Mouse (Mus musculus): ENCODE measurements around the gene Cox8a. TPM values are rescaled to one million over a fixed set of nuclear protein-coding genes. Genes with fewer than 3 reads are reported as not detected.

Gene Cox8a
- total and polyA plus RNA-seq, 3 experiments: 374 to 934 (median 515) TPM

- no peak for ATAC-seq (ENCODE audit: extremely low read depth, insufficient number of reproducible peaks, low FRiP score, poor library complexity, severe bottlenecking)
- H3K27me3 ChIP-seq (ENCODE audit: insufficient read depth, low read length): peaks cover 58% of the 10 kb centered on the region
Measured at GRCm38 (mm10) chr19:7178841-7179452, 38.5 kb downstream of the Cox8a start.

DNA sequence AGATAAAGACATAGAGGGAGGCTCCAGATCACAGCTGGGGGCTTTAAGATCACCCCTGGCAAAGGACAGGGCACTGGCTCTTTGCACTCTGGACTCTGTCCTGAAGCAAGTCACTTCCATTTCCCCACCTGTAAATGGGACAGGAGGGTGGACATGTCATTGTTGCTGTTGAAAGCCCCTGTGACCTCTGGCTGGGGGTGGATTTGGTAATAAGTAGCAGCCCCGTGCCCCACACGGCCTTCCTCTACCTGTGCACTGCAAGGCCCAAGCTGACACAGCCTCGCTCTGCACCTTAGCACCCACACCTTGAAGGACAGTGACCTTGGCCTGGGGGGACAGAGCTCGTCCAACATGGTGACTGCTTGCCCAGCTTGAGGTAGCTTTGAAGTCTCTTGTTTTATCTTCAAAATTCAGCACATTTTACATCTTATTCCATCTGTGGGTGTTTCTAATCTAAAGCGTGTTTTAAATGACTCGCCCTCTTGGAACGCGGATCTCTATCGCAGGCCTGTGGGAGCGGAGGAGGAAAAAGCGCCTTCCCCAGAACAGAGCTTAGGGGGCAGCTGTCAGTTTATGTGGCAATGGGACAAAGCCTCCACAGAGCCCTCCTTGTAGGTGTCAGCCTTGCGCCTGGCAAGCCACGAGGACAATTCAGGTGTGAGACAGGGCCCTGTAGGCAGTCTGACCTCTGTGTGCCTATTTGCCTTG is 39.5 kb downstream of the Cox8a start:
- Histone ChIP-seq H3K4me3 (ENCODE audit: low read depth, low read length) (no peak overlapping the region), H3K36me3 (replicated peaks) (no peaks in the 10 kb centered on the region), H3K9me3 (replicated peaks) (no peaks in the 10 kb centered on the region), H3K4me1 (ENCODE audit: insufficient read depth, low read depth, low read length) (no peaks in the 10 kb centered on the region; the same call in 1 of the 2 replicates), H3K27me3 (ENCODE audit: insufficient read depth, low read length) (peaks cover 52% of the 10 kb centered on the region)
- TF ChIP-seq GATA2 (IDR thresholded peaks at IDR 0.05; ENCODE audit: borderline replicate concordance, low read depth, low read length) (no peak), CTCF (IDR thresholded peaks at IDR 0.05; ENCODE audit: low read depth, low read length) (no peak), POLR2AphosphoS5 (IDR thresholded peaks at IDR 0.05; ENCODE audit: insufficient replicate concordance, low read depth, low read length) (no peak), TAL1 (conservative IDR thresholded peaks at IDR 0.05; ENCODE audit: low read depth, low read length) (no peak), GATA1 (IDR thresholded peaks at IDR 0.05; ENCODE audit: borderline replicate concordance, low read length) (no peak)
- ATAC-seq (ENCODE audit: extremely low read depth, insufficient number of reproducible peaks, low FRiP score, poor library complexity, severe bottlenecking): no peak
- no peak for DNase-seq (ENCODE audit: low spot score)

More at GRCm38 (mm10) chr19:7178841-7179452, 38.5 kb downstream of the Cox8a start:
- TF ChIP-seq GATA2 (IDR thresholded peaks at IDR 0.05; ENCODE audit: borderline replicate concordance, low read depth, low read length): no peak
- no peak for TF ChIP-seq CTCF (IDR thresholded peaks at IDR 0.05; ENCODE audit: low read depth, low read length)
- TF ChIP-seq GATA1 (IDR thresholded peaks at IDR 0.05; ENCODE audit: borderline replicate concordance, low read length): no peak
- TF ChIP-seq TAL1 (conservative IDR thresholded peaks at IDR 0.05; ENCODE audit: low read depth, low read length): no peak
- no peak for TF ChIP-seq POLR2AphosphoS5 (IDR thresholded peaks at IDR 0.05; ENCODE audit: insufficient replicate concordance, low read depth, low read length)
- Histone ChIP-seq H3K4me1 (ENCODE audit: insufficient read depth, low read depth, low read length) (no peaks in the 10 kb centered on the region; the same call in 1 of the 2 replicates), H3K9me3 (replicated peaks) (no peaks in the 10 kb centered on the region), H3K4me3 (ENCODE audit: low read depth, low read length) (no peak overlapping the region), H3K36me3 (replicated peaks) (no peaks in the 10 kb centered on the region)
- no peak for DNase-seq (ENCODE audit: low spot score)

DNA sequence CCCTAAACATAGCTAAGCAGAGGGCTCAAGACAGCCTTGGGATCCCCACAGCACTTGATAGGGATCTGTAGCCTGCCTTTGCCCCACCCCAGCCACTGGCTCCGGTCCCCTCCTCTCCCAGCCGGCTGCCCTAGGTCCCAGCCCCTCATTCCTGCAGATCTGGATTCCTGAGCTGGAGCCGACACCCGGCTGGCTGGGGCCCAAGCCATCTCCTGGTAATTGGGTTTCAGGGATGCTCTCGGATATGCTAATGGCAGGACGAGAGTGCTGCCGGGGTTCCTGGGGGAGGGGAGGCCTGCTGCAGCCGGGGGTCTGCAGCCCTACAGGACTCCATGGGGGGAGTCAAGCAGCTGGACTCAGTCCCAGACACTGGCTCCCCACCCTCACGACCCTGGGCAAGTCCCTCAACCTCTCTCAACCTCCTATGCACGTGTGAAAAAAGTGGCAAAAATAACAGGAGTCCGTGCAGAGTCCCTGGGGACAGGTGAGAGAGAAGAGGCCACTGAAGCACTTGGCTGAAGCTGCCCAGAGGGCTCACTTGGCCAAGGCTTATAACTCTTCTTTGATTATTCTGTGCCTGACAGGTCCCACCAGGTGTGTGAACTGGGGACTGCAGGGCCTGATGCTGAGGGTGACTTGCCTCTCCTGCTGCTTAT is 41.2 kb downstream of the Cox8a start:
- peaks cover 51% of the 10 kb centered on the region for H3K27me3 ChIP-seq (ENCODE audit: insufficient read depth, low read length)
- no peaks in the 10 kb centered on the region for H3K36me3 ChIP-seq (replicated peaks)
- ATAC-seq (ENCODE audit: extremely low read depth, insufficient number of reproducible peaks, low FRiP score, poor library complexity, severe bottlenecking) (no peak), DNase-seq (ENCODE audit: low spot score) (no peak)
- H3K4me1 ChIP-seq (ENCODE audit: insufficient read depth, low read depth, low read length): peaks cover 11% of the 10 kb centered on the region
- H3K9me3 ChIP-seq (replicated peaks): no peaks in the 10 kb centered on the region
- no peak for TF ChIP-seq POLR2AphosphoS5 (IDR thresholded peaks at IDR 0.05; ENCODE audit: insufficient replicate concordance, low read depth, low read length)
- no peak for TF ChIP-seq GATA1 (IDR thresholded peaks at IDR 0.05; ENCODE audit: borderline replicate concordance, low read length)
- TF ChIP-seq GATA2 (IDR thresholded peaks at IDR 0.05; ENCODE audit: borderline replicate concordance, low read depth, low read length): no peak
- TF ChIP-seq TAL1 (conservative IDR thresholded peaks at IDR 0.05; ENCODE audit: low read depth, low read length): no peak
- no peak for TF ChIP-seq CTCF (IDR thresholded peaks at IDR 0.05; ENCODE audit: low read depth, low read length)
- no peak overlapping the region for H3K4me3 ChIP-seq (ENCODE audit: low read depth, low read length)

- TF ChIP-seq TAL1 (conservative IDR thresholded peaks at IDR 0.05; ENCODE audit: low read depth, low read length): no peak
- TF ChIP-seq CTCF (IDR thresholded peaks at IDR 0.05; ENCODE audit: low read depth, low read length): no peak
- no peak for TF ChIP-seq POLR2AphosphoS5 (IDR thresholded peaks at IDR 0.05; ENCODE audit: insufficient replicate concordance, low read depth, low read length)
- no peak for TF ChIP-seq GATA2 (IDR thresholded peaks at IDR 0.05; ENCODE audit: borderline replicate concordance, low read depth, low read length)
- TF ChIP-seq GATA1 (IDR thresholded peaks at IDR 0.05; ENCODE audit: borderline replicate concordance, low read length): no peak
- Histone ChIP-seq H3K36me3 (replicated peaks) (no peaks in the 10 kb centered on the region), H3K27me3 (ENCODE audit: insufficient read depth, low read length) (peaks cover 47% of the 10 kb centered on the region), H3K4me3 (ENCODE audit: low read depth, low read length) (no peak overlapping the region), H3K9me3 (replicated peaks) (no peaks in the 10 kb centered on the region), H3K4me1 (ENCODE audit: insufficient read depth, low read depth, low read length) (peaks cover 11% of the 10 kb centered on the region)
- no peak for ATAC-seq (ENCODE audit: extremely low read depth, insufficient number of reproducible peaks, low FRiP score, poor library complexity, severe bottlenecking)
- no peak for DNase-seq (ENCODE audit: low spot score)
Measured at GRCm38 (mm10) chr19:7172051-7172866, 45.2 kb downstream of the Cox8a start.

DNA sequence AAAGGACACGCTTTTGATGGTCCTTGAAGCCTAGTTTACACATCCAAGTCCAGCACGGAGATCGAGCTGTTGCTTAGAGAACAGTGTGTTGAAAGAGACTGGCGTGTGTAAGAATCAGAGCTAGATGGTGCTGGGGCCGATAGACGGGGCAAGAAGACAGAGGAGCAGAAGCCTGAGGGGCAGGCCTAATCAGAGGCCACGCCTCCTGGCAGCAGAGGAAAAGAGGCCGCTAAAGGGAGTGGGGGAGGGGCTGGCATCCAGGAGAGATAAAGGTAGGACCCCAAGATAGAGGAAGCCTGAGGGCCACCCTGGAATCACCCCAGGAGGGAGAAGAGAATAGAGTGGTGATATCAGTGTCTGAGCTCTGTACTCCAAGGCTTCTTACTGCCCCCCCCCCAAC is 46.0 kb downstream of the Cox8a start:
- no peak for ATAC-seq (ENCODE audit: extremely low read depth, insufficient number of reproducible peaks, low FRiP score, poor library complexity, severe bottlenecking)
- Histone ChIP-seq H3K9me3 (replicated peaks) (no peaks in the 10 kb centered on the region), H3K36me3 (replicated peaks) (no peaks in the 10 kb centered on the region), H3K4me3 (ENCODE audit: low read depth, low read length) (no peak overlapping the region), H3K4me1 (ENCODE audit: insufficient read depth, low read depth, low read length) (peaks cover 11% of the 10 kb centered on the region), H3K27me3 (ENCODE audit: insufficient read depth, low read length) (peaks cover 49% of the 10 kb centered on the region)
- TF ChIP-seq TAL1 (conservative IDR thresholded peaks at IDR 0.05; ENCODE audit: low read depth, low read length) (no peak), GATA1 (IDR thresholded peaks at IDR 0.05; ENCODE audit: borderline replicate concordance, low read length) (no peak), POLR2AphosphoS5 (IDR thresholded peaks at IDR 0.05; ENCODE audit: insufficient replicate concordance, low read depth, low read length) (no peak), GATA2 (IDR thresholded peaks at IDR 0.05; ENCODE audit: borderline replicate concordance, low read depth, low read length) (no peak), CTCF (IDR thresholded peaks at IDR 0.05; ENCODE audit: low read depth, low read length) (no peak)
- DNase-seq (ENCODE audit: low spot score): no peak

All from G1E (cell line).